Mouse (Mus musculus) thymus, postnatal 4 days (tissue): ENCODE measurements around the gene Slc7a5.
A peak's percentile ranks its signal among the peaks of the same experiment; 100 is the strongest.

Experiments used
- DNase-seq: peaks from one replicate; pipeline ENCODE4 v3.0.0; 2021

Gene Slc7a5

GRCm38 (mm10) chr8:121906542-121907512, 667 bp downstream of the Slc7a5 start:
- peak; percentile 50 for DNase-seq

GRCm38 (mm10) chr8:121905864-121906263, 1.6 kb downstream of the Slc7a5 start:
- no peak for DNase-seq

GRCm38 (mm10) chr8:121905420-121905819, 2.1 kb downstream of the Slc7a5 start:
- DNase-seq, result no peak

- no peak for DNase-seq
Measured at GRCm38 (mm10) chr8:121904999-121905398, 2.5 kb downstream of the Slc7a5 start.

- no peak for DNase-seq
Measured at GRCm38 (mm10) chr8:121903977-121904376, 3.5 kb downstream of the Slc7a5 start.

- DNase-seq, result no peak
Measured at GRCm38 (mm10) chr8:121901498-121902236, 5.8 kb downstream of the Slc7a5 start.

- no peak for DNase-seq
Measured at GRCm38 (mm10) chr8:121899180-121900044, 8.1 kb downstream of the Slc7a5 start.

GRCm38 (mm10) chr8:121898401-121898931, 9.0 kb downstream of the Slc7a5 start:
- peak; percentile 60 for DNase-seq

GRCm38 (mm10) chr8:121897871-121898381, 9.6 kb downstream of the Slc7a5 start:
- DNase-seq, result no peak

- DNase-seq, result no peak
Measured at GRCm38 (mm10) chr8:121897205-121897604, 10.3 kb downstream of the Slc7a5 start.

- DNase-seq, result no peak
Measured at GRCm38 (mm10) chr8:121896476-121897145, 10.9 kb downstream of the Slc7a5 start.

- no peak for DNase-seq
Measured at GRCm38 (mm10) chr8:121895910-121896309, 11.6 kb downstream of the Slc7a5 start.

- DNase-seq, result no peak
Measured at GRCm38 (mm10) chr8:121892875-121893274, 14.6 kb downstream of the Slc7a5 start.

GRCm38 (mm10) chr8:121889810-121890785, 17.4 kb downstream of the Slc7a5 start:
- DNase-seq, result no peak

- DNase-seq, result no peak
Measured at GRCm38 (mm10) chr8:121889317-121889716, 18.2 kb downstream of the Slc7a5 start.

GRCm38 (mm10) chr8:121887547-121887946, 19.9 kb downstream of the Slc7a5 start:
- no peak for DNase-seq

GRCm38 (mm10) chr8:121885433-121885832, 22.1 kb downstream of the Slc7a5 start:
- no peak for DNase-seq

GRCm38 (mm10) chr8:121885001-121885400, 22.5 kb downstream of the Slc7a5 start:
- no peak for DNase-seq

- DNase-seq, result no peak
Measured at GRCm38 (mm10) chr8:121884181-121884580, 23.3 kb downstream of the Slc7a5 start.

- no peak for DNase-seq
Measured at GRCm38 (mm10) chr8:121881921-121882320, 25.6 kb downstream of the Slc7a5 start.
